Mouse (Mus musculus) embryo, embryonic 11 days (tissue): ENCODE measurements at regions not wholly inside any gene's neighbourhood (a gene's known extent, or its start where the extent isn't known, plus 50 kb on each side); places are given as distances from the start of the nearest gene placed in this dataset.

ENCODE experiments used
- DNase-seq: peaks from one replicate; pipeline ENCODE4 v3.0.0-alpha.2; 2015

- DNase-seq: peak; percentile 40
Measured at GRCm38 (mm10) chr9:115623948-115624347, 285.3 kb upstream of the Gadl1 start.

- no peak for DNase-seq
Measured at GRCm38 (mm10) chr9:115624721-115625496, 284.3 kb upstream of the Gadl1 start.

GRCm38 (mm10) chr9:115627551-115627950, 281.7 kb upstream of the Gadl1 start:
- DNase-seq: no peak

- DNase-seq: no peak
Measured at GRCm38 (mm10) chr9:115637114-115637513, 272.1 kb upstream of the Gadl1 start.

GRCm38 (mm10) chr9:115640781-115641180, 268.5 kb upstream of the Gadl1 start:
- no peak for DNase-seq

GRCm38 (mm10) chr9:115642032-115642431, 267.2 kb upstream of the Gadl1 start:
- DNase-seq: no peak

- no peak for DNase-seq
Measured at GRCm38 (mm10) chr9:115644953-115645352, 264.3 kb upstream of the Gadl1 start.

GRCm38 (mm10) chr9:115646226-115646625, 263.0 kb upstream of the Gadl1 start:
- no peak for DNase-seq

- no peak for DNase-seq
Measured at GRCm38 (mm10) chr9:115651708-115652107, 257.5 kb upstream of the Gadl1 start.

- no peak for DNase-seq
Measured at GRCm38 (mm10) chr9:115653116-115653515, 256.1 kb upstream of the Gadl1 start.

- DNase-seq: no peak
Measured at GRCm38 (mm10) chr9:115654933-115655332, 254.3 kb upstream of the Gadl1 start.

GRCm38 (mm10) chr9:115656538-115656937, 252.7 kb upstream of the Gadl1 start:
- no peak for DNase-seq

GRCm38 (mm10) chr9:115656994-115657713, 252.1 kb upstream of the Gadl1 start:
- DNase-seq: no peak

GRCm38 (mm10) chr9:115658477-115658876, 250.8 kb upstream of the Gadl1 start:
- no peak for DNase-seq

GRCm38 (mm10) chr9:115660371-115660770, 248.9 kb upstream of the Gadl1 start:
- no peak for DNase-seq

GRCm38 (mm10) chr9:115661834-115662425, 247.3 kb upstream of the Gadl1 start:
- DNase-seq: no peak

- DNase-seq: no peak
Measured at GRCm38 (mm10) chr9:115665337-115666004, 243.8 kb upstream of the Gadl1 start.

- no peak for DNase-seq
Measured at GRCm38 (mm10) chr9:115666530-115666929, 242.7 kb upstream of the Gadl1 start.

- no peak for DNase-seq
Measured at GRCm38 (mm10) chr9:115680703-115681576, 228.3 kb upstream of the Gadl1 start.

GRCm38 (mm10) chr9:115681841-115682240, 227.4 kb upstream of the Gadl1 start:
- no peak for DNase-seq

- no peak for DNase-seq
Measured at GRCm38 (mm10) chr9:115683951-115684350, 225.3 kb upstream of the Gadl1 start.

- no peak for DNase-seq
Measured at GRCm38 (mm10) chr9:115686605-115687004, 222.7 kb upstream of the Gadl1 start.
